Mouse (Mus musculus) midbrain, postnatal 0 days (tissue): ENCODE results near the gene Reps1. TPM values are rescaled to one million over a fixed set of nuclear protein-coding genes. Genes with fewer than 3 reads are reported as not detected.

Source experiments
- ATAC-seq: fragments of 200-750 bp; cut with Nextera tagmentation; 2 replicates; pipeline ENCODE4 v1.8.0; 2017; ENCODE audit warnings: moderate number of reproducible peaks, mild to moderate bottlenecking, moderate TSS enrichment, moderate library complexity; ENCODE audit not compliant: low FRiP score
- DNase-seq: peaks from one replicate; pipeline ENCODE4 v3.0.0-alpha.2; 2015; ENCODE audit warnings: low spot score
- H3K27ac ChIP-seq: fragments of 300-500 bp; sonication (generic); 2 replicates; pipeline ENCODE4 v1.5.1; 2014; ENCODE audit warnings: low read depth, mild to moderate bottlenecking, low read length, mixed read lengths
- H3K27me3 ChIP-seq: fragments of 300-500 bp; sonication (generic); 2 replicates; pipeline ENCODE4 v1.6.1; 2014; ENCODE audit warnings: low read length, control low read depth, mixed read lengths; ENCODE audit not compliant: insufficient read depth
- H3K36me3 ChIP-seq: fragments of 300-500 bp; sonication (generic); 2 replicates; pipeline ENCODE4 v1.6.1; 2014; ENCODE audit warnings: low read length, control low read depth, mixed read lengths; ENCODE audit not compliant: insufficient read depth
- H3K4me1 ChIP-seq: fragments of 300-500 bp; sonication (generic); 2 replicates; pipeline ENCODE4 v1.6.1; 2014; ENCODE audit warnings: mild to moderate bottlenecking, control low read depth, antibody characterized with exemption, low read length, mixed read lengths; ENCODE audit not compliant: insufficient read depth
- H3K4me2 ChIP-seq: fragments of 300-500 bp; sonication (generic); 2 replicates; pipeline ENCODE4 v1.6.1; 2014; ENCODE audit warnings: low read depth, mild to moderate bottlenecking, low read length, mixed read lengths; ENCODE audit not compliant: poor library complexity, severe bottlenecking
- H3K4me3 ChIP-seq: fragments of 300-500 bp; sonication (generic); 2 replicates; pipeline ENCODE4 v1.5.1; 2014; ENCODE audit warnings: low read depth, mild to moderate bottlenecking, low read length, moderate library complexity
- H3K9ac ChIP-seq: fragments of 300-500 bp; sonication (generic); replicated peaks from 2 replicates; pipeline ENCODE4 v1.6.1; 2014; ENCODE audit warnings: mild to moderate bottlenecking, low read length, moderate library complexity, mixed read lengths; ENCODE audit not compliant: poor library complexity, severe bottlenecking
- H3K9me3 ChIP-seq: fragments of 300-500 bp; sonication (generic); 2 replicates; pipeline ENCODE4 v1.6.1; 2016; ENCODE audit warnings: low read length, control low read depth
- CTCF ChIP-seq: IDR thresholded peaks from 2 replicates; pipeline ENCODE4 v1.5.1; 2016; ENCODE audit warnings: antibody characterized with exemption, mild to moderate bottlenecking
- WGBS: fragments of 180-500 bp; shearing (Covaris S2); extraction: QIAGEN DNeasy Blood & Tissue Kit; methylation state at CpG from one replicate; pipeline ENCODE4 v1.1.7; 2014; 5-methylcytosine and 5-hydroxymethylcytosine counted together
- polyA plus RNA-seq: library from polyadenylated mRNA; unstranded; fragments of >200 nt; fragmentation: Nextera tagmentation; extraction: Ambion mirVana; gene quantifications from 2 replicates; pipeline ENCODE4 v1.2.1, GENCODE M21; 2015
- total RNA-seq: library from RNA; depleted of rRNA; stranded (reverse); fragments of >200 nt; gene quantifications from 2 replicates; pipeline ENCODE4 v1.2.3, GENCODE M21; 2014; rRNA removed

Reps1 gene
- total and polyA plus RNA-seq, 2 experiments from 2014 or later = 22.5 to 72.0 TPM

- Histone ChIP-seq H3K4me3 (0 out of 2 replicates have a peak overlapping the region, but pooled peaks have one; percentile 13), H3K9me3 (no peaks in the 10 kb centered on the region), H3K27ac (no peak overlapping the region), H3K27me3 (no peaks in the 10 kb centered on the region), H3K4me2 (peak overlapping the region; percentile 21), H3K9ac (no peak overlapping the region), H3K4me1 (no peaks in the 10 kb centered on the region), H3K36me3 (no peaks in the 10 kb centered on the region)
- WGBS = 84% methylated on average over 5 of the region's 5 CpGs
- DNase-seq (no peak), ATAC-seq (no peak)
- TF ChIP-seq CTCF = no peak
Measured at GRCm38 (mm10) chr10:18139615-18140014, 84.0 kb downstream of the Reps1 start.

GRCm38 (mm10) chr10:18141389-18141788 is 85.7 kb downstream of the Reps1 start:
- no peak for DNase-seq
- WGBS = 64% methylated on average over 2 of the region's 2 CpGs

GRCm38 (mm10) chr10:18142231-18142630 is 86.6 kb downstream of the Reps1 start:
- H3K9me3 ChIP-seq = no peaks in the 10 kb centered on the region
- H3K4me2 ChIP-seq = no peak overlapping the region
- H3K27me3 ChIP-seq = no peaks in the 10 kb centered on the region
- H3K9ac ChIP-seq = no peak overlapping the region
- H3K27ac ChIP-seq = no peak overlapping the region
- H3K4me1 ChIP-seq = no peaks in the 10 kb centered on the region
- H3K36me3 ChIP-seq = no peaks in the 10 kb centered on the region
- H3K4me3 ChIP-seq = no peak overlapping the region
- TF ChIP-seq CTCF = no peak
- no peak for DNase-seq
- ATAC-seq = no peak
- WGBS = 90% methylated on average over 6 of the region's 6 CpGs

More at GRCm38 (mm10) chr10:18141389-18141788, 85.7 kb downstream of the Reps1 start:
- Histone ChIP-seq H3K9me3 (no peaks in the 10 kb centered on the region), H3K27me3 (no peaks in the 10 kb centered on the region), H3K36me3 (no peaks in the 10 kb centered on the region), H3K4me1 (no peaks in the 10 kb centered on the region), H3K4me3 (no peak overlapping the region), H3K27ac (no peak overlapping the region), H3K4me2 (no peak overlapping the region), H3K9ac (no peak overlapping the region)
- TF ChIP-seq CTCF = no peak
- no peak for ATAC-seq

GRCm38 (mm10) chr10:18147224-18147623 is 91.6 kb downstream of the Reps1 start:
- Histone ChIP-seq H3K36me3 (no peaks in the 10 kb centered on the region), H3K4me3 (no peak overlapping the region), H3K4me1 (no peaks in the 10 kb centered on the region), H3K4me2 (no peak overlapping the region), H3K9me3 (no peaks in the 10 kb centered on the region), H3K9ac (no peak overlapping the region), H3K27me3 (no peaks in the 10 kb centered on the region), H3K27ac (no peak overlapping the region)
- TF ChIP-seq CTCF = no peak
- WGBS = 84% methylated on average over 3 of the region's 3 CpGs
- DNase-seq (no peak), ATAC-seq (no peak)

GRCm38 (mm10) chr10:18162435-18162971 is 106.8 kb downstream of the Reps1 start:
- no peak overlapping the region for H3K4me2 ChIP-seq
- 84% methylated on average over 7 of the region's 7 CpGs for WGBS
- H3K4me1 ChIP-seq = no peaks in the 10 kb centered on the region
- DNase-seq = no peak
- no peaks in the 10 kb centered on the region for H3K27me3 ChIP-seq
- H3K4me3 ChIP-seq = no peak overlapping the region
- ATAC-seq = no peak
- H3K36me3 ChIP-seq = no peaks in the 10 kb centered on the region
- H3K9me3 ChIP-seq = no peaks in the 10 kb centered on the region
- H3K9ac ChIP-seq = no peak overlapping the region
- no peak overlapping the region for H3K27ac ChIP-seq
- TF ChIP-seq CTCF = no peak

Other genes starting within 250 kb of the Reps1 start
- 32.2 and 39.3 TPM in 2 replicates for gene Heca, start 107.8 kb upstream of the Reps1 start, total RNA-seq
- 3.3 and 4.3 TPM in 2 replicates for gene Heca, start 107.8 kb upstream of the Reps1 start, polyA plus RNA-seq
- gene Abracl, start 32.6 kb upstream of the Reps1 start, total RNA-seq = 9.7 and 19.2 TPM in 2 replicates
- gene Abracl, start 32.6 kb upstream of the Reps1 start, polyA plus RNA-seq = 36.8 and 42.0 TPM in 2 replicates
- 0.11 TPM in 1 of 2 replicates, not detected in the other for gene Ect2l, start 155.0 kb downstream of the Reps1 start, total RNA-seq
- gene Ect2l, start 155.0 kb downstream of the Reps1 start, polyA plus RNA-seq = 0.34 and 0.64 TPM in 2 replicates
- gene Ccdc28a, start 179.1 kb downstream of the Reps1 start, total RNA-seq = 7.4 and 8.0 TPM in 2 replicates
- 5.9 and 9.3 TPM in 2 replicates for gene Ccdc28a, start 179.1 kb downstream of the Reps1 start, polyA plus RNA-seq